Mouse (Mus musculus) v-Abl transformed pro-B cells (cell line): Measurements from ENCODE around the gene Pde4c.

ENCODE experiments used
- in situ Hi-C, 2 experiments: fragments of 400-800 bp; cut with MboI; formaldehyde crosslinking; loops; one replicate each; pipeline ENCODE4 v1.15.1; 2025; ENCODE audit not compliant: unreplicated experiment in 2 of 2

The Pde4c gene

DNA sequence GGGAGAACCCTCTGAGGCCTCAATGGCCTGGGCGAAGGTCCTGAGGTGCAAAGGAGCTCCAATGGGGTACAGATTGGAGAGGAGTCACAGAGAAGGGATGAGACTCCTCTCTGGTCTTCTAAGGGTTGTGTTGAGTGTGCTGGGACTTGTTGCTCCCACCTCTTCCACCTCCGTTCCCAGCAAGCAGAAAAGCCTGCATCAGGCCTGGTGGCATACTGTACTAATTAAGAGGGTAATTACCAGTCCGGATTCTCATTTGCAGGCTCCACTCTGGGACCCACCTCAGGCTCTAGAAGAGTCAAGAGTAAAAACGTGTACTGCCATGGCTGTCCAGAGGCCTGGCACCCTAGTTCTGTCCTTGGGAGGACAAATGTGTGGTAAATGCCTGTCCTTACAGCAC, 26.6 kb upstream of the Pde4c start:
- in situ Hi-C loops: no loop called here

DNA sequence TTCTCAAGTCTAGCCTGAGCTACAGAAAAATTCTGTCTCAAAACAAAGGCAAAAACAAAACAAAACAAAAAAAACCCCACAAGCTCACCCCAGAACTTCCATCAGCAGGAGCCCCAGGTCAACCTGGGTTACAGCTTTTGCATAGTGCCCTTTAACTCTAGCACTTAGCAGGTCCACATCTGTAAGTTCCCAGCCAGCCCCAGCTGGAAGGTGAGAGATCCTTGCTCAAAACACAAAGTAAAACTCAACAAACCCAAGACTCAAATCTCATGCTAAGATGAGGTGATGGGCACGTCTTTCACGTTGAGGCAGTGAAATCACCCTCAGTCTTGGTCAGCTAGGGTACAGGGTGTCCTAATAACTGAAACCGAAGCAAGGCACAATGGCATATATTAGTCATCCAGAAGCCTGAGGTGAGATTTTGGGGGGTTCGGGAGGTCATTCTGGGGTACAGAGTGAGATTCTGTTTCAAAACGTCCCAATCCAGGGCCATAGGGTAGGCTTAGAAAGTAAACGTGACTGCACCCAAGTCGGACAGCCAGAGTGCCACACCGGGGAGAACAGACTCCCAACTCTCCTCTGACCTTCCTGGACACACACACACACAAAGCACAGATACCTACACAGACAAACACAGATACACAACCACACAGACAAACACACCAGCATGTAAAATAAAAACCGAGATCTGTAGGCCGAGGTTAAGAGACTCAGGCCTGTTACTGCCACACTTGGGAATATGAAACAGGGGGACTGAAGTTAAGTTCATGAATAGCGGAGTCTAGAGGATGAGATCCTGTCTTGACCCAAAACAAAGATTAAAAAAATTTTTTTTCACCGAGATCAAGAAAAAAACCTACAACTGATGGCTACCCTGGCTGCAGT, 25.9 kb upstream of the Pde4c start:
- in situ Hi-C loops: no loop called here

DNA sequence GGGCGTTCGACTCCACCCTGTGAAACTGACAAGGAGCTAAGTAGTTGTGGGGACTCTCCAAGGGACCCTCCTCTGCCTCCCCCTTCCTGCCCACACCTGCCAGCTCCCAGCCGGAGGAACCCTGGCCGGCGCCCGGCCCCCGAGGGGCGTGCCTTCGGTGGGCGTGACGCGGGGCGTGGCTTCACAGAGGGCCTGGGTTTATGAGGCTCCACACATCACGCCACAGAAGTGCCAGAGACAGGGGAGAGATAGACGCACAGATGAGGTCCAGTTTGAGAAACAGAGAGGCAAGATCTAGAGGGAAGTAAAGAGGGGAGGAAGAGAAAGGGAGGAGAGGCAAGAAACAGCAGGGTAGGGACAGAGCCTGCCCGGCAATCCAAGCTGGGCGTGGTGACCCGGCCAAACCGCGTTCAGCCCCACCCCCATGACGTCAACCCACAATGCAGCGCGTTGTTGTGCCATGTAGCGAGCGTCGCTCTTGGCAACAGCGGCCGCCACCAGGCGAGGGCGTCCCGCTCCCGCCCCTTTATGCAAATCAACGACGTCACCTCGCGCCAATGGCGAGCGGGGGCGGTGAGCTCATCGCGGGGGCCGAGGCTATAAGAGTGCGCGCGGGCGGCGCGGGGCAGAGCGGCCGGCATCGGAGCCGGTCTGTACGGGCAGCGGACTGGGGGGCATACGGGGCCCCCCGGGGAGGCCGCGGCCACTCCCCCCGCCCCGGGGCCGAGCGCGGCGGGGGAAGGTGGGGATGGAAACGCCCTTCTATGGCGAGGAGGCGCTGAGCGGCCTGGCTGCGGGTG, 25.0 kb upstream of the Pde4c start, which contains the start of gene Jund:
Gene Jund (plus strand): TSS at position 640 of the 800 bp plus-strand sequence.
- in situ Hi-C loops: no loop called here

DNA sequence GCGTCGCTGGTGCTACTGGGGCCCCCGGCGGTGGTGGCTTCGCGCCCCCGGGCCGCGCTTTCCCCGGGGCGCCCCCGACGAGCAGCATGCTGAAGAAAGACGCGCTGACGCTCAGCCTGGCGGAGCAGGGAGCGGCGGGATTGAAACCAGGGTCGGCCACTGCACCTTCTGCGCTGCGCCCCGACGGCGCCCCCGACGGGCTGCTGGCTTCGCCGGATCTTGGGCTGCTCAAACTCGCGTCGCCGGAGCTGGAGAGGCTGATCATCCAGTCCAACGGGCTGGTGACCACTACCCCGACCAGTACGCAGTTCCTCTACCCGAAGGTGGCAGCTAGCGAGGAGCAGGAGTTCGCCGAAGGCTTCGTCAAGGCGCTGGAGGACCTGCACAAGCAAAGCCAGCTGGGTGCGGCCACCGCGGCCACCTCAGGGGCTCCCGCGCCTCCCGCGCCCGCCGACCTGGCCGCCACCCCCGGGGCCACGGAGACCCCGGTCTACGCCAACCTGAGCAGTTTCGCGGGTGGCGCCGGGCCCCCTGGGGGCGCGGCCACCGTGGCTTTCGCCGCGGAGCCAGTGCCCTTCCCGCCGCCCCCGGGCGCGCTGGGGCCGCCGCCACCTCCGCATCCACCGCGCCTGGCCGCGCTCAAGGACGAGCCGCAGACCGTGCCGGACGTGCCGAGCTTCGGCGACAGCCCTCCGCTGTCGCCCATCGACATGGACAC, 24.2 kb upstream of the Pde4c start:
- in situ Hi-C loops: no loop called here

DNA sequence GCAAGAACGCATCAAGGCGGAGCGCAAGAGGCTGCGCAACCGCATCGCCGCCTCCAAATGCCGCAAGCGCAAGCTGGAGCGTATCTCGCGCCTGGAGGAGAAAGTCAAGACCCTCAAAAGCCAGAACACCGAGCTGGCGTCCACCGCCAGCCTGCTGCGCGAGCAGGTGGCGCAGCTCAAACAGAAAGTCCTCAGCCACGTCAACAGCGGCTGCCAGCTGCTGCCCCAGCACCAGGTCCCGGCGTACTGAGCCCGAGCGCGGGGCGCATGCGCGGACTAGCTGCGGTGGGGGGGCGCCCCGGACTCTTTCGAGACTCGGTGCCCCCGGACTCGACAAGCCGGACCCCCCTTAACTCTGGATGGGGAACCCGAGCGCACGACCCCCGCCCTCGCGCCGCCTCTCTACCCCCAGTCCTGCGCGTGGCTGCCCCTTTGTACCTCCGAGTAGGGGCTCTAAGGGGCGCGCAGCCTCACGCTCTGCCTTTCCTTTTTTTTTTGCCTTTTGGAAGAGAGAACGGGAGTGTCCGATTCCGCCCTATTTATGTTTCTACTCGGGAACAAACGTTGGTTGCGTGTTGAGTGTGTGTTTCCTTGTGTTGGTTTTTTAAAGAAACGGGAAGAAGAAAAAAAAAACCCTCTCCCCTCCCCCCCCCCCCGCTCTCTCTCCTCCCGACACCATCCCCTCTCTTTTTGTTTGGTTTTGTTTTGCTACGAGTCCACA, 23.5 kb upstream of the Pde4c start:
- in situ Hi-C loops: loop anchor here in 1 of 2 experiments (25.0 kb wide), 1 partner anchor 687 kb away; the partner anchor contains the start of genes Babam1, Nr2f6 and Ushbp1

DNA sequence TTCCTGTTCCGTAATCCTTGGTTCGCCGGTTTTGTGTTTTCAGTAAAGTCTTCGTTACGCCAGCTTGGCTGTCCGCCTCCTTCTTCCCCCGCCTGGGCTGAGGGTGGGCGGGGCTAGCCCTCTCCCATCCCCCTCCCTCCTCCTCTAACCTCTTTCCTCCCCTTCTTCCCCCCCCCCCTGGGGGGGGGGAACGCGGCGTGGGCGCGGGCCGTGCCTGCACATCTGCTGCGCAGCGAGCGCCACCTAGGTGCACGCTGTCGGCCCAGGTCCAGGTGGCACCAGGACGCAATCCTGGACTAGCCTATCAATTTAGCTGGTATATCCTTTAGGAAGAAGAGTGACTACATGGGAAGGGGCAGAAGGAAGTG, 23.0 kb upstream of the Pde4c start:
- in situ Hi-C loops: loop anchor here in 1 of 2 experiments (25.0 kb wide), 1 partner anchor 687 kb away; the partner anchor contains the start of genes Babam1, Nr2f6 and Ushbp1

DNA sequence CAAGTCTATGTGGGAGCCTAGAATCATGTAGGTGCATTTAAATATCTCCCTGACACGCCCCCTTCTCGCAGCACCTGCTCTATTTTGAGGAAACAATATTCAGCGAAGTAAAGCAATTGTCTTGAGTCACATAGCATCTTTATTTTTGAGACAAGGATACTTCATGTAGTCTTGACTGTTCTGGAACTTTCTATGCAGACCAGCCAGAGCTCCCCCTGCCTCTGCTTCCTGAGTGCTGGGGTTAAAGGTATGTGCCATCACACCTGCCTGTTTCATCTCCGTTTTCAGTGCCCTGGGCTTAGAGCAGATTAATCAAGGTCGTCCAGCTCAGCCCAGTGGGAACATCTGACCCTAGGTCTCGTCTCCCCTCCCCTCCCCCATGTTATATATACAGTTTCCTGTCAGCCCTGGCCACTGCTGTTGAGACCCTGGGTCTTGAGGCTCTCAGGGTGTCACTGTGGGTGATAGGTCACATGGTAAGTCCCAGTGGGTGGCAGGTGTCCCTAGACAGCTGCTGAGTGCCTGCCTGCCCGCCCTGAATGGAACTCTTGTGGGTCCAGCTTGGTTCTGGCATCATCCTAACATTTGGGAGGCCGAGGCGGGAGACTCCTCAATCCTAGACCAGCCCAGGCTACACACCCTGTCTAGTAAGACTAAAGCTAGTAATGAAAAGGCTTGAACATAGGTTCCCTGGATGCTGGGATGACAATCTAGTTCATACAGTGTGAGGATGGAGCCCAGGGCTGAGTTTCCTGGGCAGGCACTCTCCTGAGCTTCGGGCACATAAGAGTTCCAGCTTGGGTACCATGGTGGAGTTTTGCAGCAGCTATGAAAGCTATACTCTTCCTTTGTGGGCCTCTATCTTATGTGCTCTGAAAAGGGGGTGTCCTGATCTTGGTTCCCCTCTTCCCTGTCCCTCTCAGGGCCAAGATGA, 22.2 kb upstream of the Pde4c start:
- in situ Hi-C loops: loop anchor here in 1 of 2 experiments (25.0 kb wide), 1 partner anchor 686 kb away; the partner anchor contains the start of genes Babam1, Nr2f6 and Ushbp1

DNA sequence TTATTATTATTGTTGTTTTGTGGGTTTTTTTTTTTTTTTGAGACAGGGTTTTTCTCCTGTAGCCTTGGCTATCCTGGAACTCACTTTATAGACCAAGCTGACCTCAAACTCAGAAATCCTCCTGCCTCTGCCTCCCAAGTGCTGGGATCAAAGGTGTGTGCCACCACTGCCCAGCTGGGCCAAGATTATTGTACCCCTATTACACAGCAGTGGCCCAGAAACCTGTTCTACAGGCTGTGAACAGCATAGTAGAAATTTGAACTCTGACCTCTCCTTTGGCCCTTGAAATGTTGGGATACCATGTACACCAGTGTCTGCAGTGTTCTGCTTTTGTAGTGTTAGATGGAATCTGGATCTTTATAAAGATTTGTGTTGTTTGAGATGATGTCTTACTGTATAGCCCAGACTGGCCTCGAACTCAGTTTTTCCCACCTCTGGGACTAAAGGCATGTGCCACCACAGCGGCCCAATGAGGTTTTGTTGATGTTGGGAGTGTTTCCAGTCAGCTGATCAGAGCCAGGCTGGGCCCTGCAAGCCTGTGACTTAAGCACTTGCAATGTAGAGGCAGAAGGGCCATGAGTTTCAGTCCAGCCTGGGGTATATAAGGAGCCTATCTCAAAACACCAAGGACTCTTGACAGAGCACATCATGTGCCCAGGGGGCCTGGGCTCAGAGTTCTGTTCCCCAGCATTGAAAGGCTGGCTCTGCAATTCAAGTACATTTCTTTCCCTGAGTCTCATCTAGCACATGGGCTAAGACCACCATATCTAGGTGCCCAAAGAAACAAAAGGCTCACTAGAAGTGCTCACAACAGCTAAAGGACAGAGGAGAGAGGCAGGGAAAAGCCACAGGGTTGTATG, 21.3 kb upstream of the Pde4c start:
- in situ Hi-C loops: loop anchor here in 1 of 2 experiments (25.0 kb wide), 1 partner anchor 685 kb away; the partner anchor contains the start of genes Babam1, Nr2f6 and Ushbp1

DNA sequence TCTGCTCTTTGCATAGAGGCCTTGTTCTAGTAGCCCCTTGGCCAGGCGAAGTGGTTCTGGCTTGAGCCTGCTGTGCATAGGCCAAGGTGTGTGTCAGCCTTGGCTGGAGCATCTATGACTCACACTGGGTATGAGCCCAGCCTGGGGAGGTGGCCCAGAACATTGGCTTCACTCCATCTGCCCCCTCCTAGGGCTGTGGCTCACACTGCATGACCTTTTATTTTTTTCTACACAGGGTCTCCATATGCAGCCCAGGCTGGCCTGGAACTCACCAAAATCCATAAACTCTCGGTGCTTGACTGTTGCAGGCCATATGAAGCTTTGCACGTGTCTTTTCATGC, 20.7 kb upstream of the Pde4c start:
- in situ Hi-C loops: loop anchor here in 1 of 2 experiments (25.0 kb wide), 1 partner anchor 684 kb away; the partner anchor contains the start of genes Babam1, Nr2f6 and Ushbp1

DNA sequence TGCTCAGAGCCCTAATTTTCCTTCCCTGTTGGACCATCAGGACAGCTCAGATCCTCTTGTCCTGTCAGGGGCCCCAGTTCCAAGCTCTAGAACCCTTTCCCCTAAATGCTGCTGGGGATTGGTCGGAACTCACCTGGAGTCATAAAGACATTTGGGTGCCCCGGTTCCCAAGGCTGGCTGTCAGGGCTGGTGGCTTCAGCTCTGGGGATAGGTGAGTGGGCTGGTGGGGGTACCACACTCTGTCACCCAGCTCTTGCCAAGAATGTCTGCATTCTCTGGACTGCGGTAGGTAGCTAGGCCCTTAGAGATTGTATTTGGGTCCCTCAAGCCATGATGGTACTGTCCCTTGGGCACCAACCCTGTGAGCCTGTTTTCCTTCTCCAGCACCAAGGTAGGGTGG, 20.2 kb upstream of the Pde4c start, which contains the start of gene Iqcn:
Gene Iqcn (plus strand): TSS at position 171 of the 400 bp plus-strand sequence.
- in situ Hi-C loops: loop anchor here in 1 of 2 experiments (25.0 kb wide), 1 partner anchor 684 kb away; the partner anchor contains the start of genes Babam1, Nr2f6 and Ushbp1

DNA sequence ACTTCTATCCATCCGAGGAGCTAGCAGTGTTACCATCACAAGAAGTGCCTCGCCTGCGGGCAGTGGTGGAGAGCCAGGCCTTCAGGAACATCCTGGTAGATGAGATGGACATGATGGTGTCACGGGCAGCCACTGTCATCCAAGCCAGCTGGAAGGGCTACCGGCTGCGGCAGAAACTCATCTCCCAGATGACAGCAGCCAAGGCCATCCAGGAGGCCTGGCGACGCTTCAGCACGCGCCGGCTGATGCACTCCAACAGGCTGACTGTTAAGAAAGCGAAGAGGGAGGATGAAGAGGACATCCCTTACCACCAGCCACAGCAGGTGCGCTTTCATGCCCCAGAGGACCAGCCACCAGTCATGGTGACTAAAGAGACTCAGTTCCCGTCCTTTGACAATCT, 15.2 kb upstream of the Pde4c start:
- in situ Hi-C loops: loop anchor here in 1 of 2 experiments (5.0 to 25.0 kb wide), 2 partner anchors 36 to 679 kb away; partner anchors contain the start of genes Babam1, Lsm4, Nr2f6 and Ushbp1

DNA sequence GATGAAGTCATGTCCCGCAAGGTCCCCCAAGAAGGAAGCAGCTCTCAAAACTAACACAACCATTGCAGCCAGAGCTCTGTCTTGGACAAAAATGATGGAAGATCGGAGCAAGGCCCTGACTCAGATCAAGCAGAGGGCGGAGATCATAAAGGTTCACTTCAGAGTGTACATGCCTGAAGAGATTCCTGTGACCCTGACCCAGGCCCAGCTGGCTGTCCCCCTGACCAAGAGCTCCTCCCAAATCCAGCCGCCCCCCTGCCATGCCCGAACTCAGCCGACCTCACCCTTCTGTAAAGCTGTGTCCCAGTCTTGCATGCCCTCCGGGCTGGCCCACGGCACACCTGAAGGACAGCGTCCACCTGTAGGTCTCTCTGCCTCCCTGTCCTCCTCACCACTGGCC, 13.7 kb upstream of the Pde4c start:
- in situ Hi-C loops: loop anchor here (5.0 to 25.0 kb wide), 5 partner anchors 37 to 678 kb away; partner anchors contain the start of genes Lsm4 (in 2 of the 2), Babam1 (in 1 of the 2), Gdf15 (in 1 of the 2) and Nr2f6 (in 1 of the 2)

DNA sequence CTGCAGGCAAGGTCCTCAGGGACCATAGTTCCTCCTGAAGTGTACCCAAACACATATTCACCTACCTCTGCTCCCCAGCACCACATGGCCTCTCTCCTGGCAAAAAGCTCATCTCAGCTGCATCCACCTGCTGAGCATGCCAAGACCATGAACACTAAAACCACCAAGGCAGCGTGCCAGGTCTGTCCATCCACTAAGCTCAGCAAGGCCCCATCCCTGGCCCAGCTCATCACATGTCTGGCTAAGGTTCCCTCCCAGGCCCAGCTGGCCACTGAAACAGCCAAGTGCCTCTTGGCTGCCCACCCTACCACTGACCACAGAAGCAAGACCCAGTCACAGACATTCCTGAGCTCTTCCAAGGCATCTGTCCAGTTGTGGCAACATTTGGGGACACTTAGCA, 13.2 kb upstream of the Pde4c start:
- in situ Hi-C loops: loop anchor here (5.0 to 25.0 kb wide), 5 partner anchors 38 to 677 kb away; partner anchors contain the start of genes Babam1 (in 1 of the 2), Gdf15 (in 1 of the 2), Lsm4 (in 1 of the 2) and Nr2f6 (in 1 of the 2)

DNA sequence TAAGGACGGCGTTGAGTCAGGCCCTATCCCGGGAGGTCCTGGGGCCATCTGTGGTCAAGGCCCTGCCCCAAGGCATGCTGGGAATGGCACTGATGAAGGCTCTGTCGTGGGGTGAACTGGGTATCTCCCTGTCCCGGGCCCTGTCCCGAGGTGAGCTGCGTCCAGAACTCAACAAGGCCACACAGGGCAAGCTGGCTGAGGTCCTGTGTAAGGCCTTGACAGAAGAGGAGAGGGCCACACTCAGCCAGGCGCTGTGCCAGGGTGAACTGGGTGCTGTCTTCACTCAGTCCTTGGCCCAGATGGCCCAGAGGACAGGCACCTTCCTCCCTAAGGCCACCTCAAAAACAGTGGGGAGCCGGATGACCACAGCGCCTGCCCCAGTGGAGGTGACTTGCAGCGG, 12.5 kb upstream of the Pde4c start:
- in situ Hi-C loops: loop anchor here (5.0 to 25.0 kb wide), 5 partner anchors 39 to 676 kb away; partner anchors contain the start of genes Babam1 (in 1 of the 2), Gdf15 (in 1 of the 2), Lsm4 (in 1 of the 2) and Nr2f6 (in 1 of the 2)

DNA sequence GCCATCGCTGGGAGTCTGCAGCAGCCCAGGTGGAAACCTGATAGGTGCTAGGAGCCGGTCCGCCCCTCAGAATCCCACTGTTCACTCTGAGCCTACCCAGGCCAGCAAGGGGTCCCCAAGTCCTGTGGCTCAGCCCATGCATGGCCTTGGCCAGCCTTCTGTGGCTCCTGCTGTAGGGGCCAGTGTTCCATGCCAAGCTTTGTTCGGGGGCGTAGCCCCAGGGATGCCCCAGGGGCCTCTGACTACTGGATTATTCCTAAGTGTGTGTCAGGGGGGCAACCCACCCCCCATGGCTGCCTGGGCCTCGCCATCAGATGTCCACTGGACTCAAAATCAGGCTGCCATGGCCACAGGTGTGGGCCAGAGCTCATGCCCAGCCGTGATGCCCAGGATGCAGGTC, 9.5 kb upstream of the Pde4c start:
- in situ Hi-C loops: loop anchor here (5.0 to 25.0 kb wide), 5 partner anchors 42 to 673 kb away; partner anchors contain the start of genes Babam1 (in 1 of the 2), Gdf15 (in 1 of the 2), Lsm4 (in 1 of the 2) and Nr2f6 (in 1 of the 2)

DNA sequence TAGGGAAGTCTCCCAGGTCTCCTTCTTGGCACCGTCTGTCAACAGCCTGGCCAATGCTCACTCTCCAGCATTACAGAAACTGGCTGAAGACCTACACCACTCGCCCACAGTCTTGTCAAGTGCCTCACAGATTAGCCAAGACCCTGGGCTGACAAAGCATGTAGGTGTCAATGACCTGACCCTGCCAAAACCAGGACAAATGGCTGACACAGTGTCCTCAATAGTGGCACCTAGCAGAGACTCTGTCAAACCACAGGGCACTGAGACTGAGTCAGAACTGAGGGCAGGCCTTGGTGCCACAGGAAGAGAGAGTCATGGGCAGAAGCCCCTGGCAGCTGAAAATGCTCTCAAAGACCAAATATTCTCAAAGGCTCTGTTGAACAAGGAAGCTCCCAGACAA, 8.4 kb upstream of the Pde4c start:
- in situ Hi-C loops: loop anchor here (5.0 to 25.0 kb wide), 3 partner anchors 37 to 672 kb away; partner anchors contain the start of genes Babam1 (in 1 of the 2), Nr2f6 (in 1 of the 2), Rab3a (in 1 of the 2) and Ushbp1 (in 1 of the 2)
